Mouse (Mus musculus) adrenal gland, postnatal 0 days (tissue): ENCODE results near the gene Atad1. TPM values are rescaled to one million over a fixed set of nuclear protein-coding genes. Genes with fewer than 3 reads are reported as not detected.

Experiments used
- polyA plus RNA-seq: library from polyadenylated mRNA; unstranded; fragments of >200 nt; fragmentation: Nextera tagmentation; extraction: Ambion mirVana; gene quantifications from 2 replicates; pipeline ENCODE4 v1.2.1, GENCODE M21; 2015

The Atad1 gene
- polyA plus RNA-seq: 59.6 and 74.6 TPM in 2 replicates

GRCm38 (mm10) chr19:32739686-32740085 lies at the start of gene Atad1:
TSS of gene Atad1 (minus strand) at chr19:32739786.

GRCm38 (mm10) chr19:32756900-32757725 lies 17.5 kb upstream of the Atad1 start, which contains the start of gene Pten:
TSS of gene Pten (plus strand) at chr19:32757497.

Other genes starting within 250 kb of the Atad1 start
- 9.2 and 9.7 TPM in 2 replicates for gene Papss2, start 144.0 kb downstream of the Atad1 start, polyA plus RNA-seq
- 5.5 and 6.8 TPM in 2 replicates for gene Pten, start 17.7 kb upstream of the Atad1 start, polyA plus RNA-seq